Mouse (Mus musculus) bone marrow macrophage, adult 2 months (primary cell): Measurements from ENCODE around the gene Ctnnal1.

Source experiments
- CTCF ChIP-seq: IDR thresholded peaks from 2 replicates; pipeline ENCODE4 v1.5.1; 2012; ENCODE audit warnings: low read depth, mild to moderate bottlenecking, low read length, moderate library complexity
- POLR2A ChIP-seq: IDR thresholded peaks from 2 replicates; pipeline ENCODE4 v1.6.1; 2012; ENCODE audit warnings: mild to moderate bottlenecking, low read depth, low read length, borderline replicate concordance

DNA sequence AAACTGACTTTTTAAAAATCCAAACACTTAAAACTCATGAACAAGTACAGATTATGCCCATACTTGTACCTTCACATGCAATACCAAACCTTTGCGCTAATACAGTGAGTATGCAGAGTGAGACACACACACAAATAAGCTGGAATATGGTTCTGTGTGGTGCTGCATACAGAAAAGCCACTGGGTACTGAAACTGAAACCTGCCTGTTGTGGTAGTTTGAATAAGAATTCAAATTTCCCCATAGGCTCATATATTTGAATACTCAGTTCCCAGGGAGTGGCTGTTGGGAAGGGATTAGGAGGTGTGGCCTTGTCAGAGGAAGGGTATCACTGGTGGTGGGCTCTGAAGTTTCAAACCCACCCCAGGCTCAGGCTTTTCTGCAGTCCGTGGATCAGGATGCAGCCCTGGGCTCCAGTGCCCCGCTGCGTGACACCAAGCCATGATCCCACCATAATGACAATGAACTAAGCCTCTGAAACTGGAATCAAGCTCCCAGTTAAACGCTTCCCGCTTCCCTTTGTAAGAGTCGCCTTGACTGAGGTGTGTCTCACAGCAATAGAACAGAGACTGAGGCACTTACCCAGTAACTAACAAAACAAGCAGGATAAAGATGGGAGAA lies 47.5 kb upstream of the Ctnnal1 start:
- TF ChIP-seq CTCF = no peak
- TF ChIP-seq POLR2A = no peak
